Mouse (Mus musculus) heart, postnatal 4 days (tissue): ENCODE data around the gene Eif3k. TPM values are rescaled to one million over a fixed set of nuclear protein-coding genes. Genes with fewer than 3 reads are reported as not detected.

Experiments used
- DNase-seq: peaks from one replicate; pipeline ENCODE4 v3.0.0; 2021
- total RNA-seq, 2 experiments: library from RNA; stranded (reverse); gene quantifications; 2 replicates each; pipeline ENCODE4 v1.2.3; 2021

Gene Eif3k
- total RNA-seq, 2 experiments from 2014 or later: 205 to 208 TPM

GRCm38 (mm10) chr7:28933825-28934224, 47.8 kb downstream of the Eif3k start:
- DNase-seq: no peak

DNA sequence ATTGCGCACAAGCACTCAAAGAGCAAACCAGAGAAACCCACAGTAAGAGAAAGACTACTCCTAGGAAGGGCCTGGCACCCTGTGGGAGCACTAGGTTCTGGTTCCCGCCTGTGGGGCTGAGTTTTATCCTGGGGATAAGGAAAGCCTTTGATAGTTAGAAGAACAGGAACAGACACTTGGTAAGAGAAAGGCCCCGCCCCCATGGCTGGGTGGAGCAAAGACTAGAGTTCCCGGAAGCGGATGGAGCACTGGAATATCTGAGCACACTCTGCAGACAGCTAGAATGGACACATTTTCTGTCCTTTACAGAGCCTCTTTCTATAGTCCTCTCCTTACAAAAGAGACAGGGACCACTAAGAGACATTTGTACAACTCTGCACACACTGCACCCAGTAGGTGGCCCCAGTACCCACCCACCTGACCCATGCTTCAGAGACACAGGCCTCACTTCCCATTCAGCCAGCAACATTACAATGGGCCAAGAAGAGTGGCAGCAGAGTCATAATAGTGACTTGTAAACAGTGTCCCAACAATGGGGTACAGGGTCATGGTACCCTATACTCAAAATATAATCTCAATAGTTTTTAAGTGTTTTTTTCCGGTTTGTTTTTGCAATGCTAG, 49.1 kb downstream of the Eif3k start:
- DNase-seq: peak; percentile 49

DNA sequence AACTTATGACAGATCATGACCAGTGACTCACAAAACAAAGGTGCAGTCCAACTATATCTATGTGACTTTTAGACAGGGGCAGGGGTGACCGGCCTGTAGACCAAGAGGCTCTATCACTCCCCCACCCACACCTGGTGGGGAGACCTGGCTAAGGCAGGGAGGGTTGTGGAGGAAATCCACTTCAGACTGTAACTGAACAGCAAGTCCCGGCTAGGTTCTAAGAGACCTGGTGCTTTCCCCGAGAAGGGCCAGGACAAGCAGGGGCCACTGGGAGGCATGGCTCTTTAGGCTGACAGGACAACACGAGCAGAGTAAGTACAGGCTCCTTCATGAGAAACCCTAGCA, 50.0 kb downstream of the Eif3k start:
- no peak for DNase-seq

DNA sequence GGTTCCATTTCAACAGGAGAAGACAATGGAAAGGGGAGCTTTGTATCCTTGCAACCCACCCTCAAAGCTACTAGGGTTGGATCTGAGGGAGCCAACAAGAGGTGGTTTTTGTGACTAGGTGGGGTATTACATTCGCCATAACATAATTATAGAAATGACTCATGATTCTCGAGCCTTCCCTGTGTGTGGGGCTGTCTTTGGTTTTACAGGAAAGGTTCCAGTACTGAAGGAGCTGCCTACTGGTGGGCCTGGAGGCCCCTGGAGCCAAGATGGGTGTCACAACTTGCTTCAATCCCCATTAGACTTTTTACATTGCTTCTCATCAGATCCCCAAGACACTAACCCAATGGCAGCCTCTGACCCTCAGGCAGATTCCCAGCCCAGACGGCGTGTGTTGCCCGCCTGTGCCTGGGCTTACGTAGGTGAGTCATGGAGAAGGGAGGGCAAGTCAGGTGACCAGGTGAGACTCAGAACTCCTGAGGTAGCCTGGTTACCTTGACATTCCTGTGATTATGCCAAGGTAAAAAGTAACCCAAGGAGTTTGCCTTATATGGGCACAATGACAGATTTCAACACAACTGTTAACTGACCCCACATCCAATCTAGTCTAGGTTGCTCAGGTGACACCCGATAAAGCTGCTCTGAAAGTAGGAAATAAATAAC, 50.5 kb downstream of the Eif3k start:
- DNase-seq: no peak

DNA sequence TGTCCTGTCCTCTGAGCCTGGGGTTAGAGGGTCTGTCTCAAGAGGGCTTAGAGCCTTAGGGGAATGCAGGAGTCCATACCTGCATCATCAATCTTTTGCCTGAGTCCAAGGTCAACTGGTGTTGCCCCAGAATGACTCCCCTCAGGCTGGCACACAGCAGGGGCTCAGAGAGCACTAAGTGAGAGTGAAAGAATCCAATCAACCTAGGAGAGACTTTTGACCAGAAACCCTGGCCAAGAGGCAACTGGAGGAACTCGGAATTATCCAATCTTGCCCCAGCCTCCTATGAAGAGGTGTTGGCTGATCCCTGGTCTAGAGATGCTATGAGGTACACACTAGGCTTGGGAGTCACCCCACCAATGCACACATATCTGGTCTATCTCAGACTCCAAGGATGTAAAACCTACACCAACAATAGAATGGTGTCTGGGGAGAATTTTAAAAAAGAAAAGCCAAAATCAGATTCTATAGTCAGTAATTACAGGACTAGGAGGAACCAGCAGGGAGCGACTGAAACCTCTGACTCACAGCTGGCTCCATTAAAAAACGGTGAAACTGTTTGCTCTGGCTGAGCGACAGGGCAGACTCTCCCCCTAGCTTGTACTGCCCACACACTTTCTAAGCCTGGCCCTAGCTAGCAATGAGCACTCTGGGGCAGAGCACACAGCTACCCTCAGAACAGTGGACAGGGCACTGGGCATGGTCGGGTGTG, 51.2 kb downstream of the Eif3k start:
- no peak for DNase-seq

- DNase-seq: no peak
These were observed 52.3 kb downstream of the Eif3k start for GRCm38 (mm10) chr7:28929381-28929780.

GRCm38 (mm10) chr7:28926172-28926571, 55.5 kb downstream of the Eif3k start:
- DNase-seq: no peak

DNA sequence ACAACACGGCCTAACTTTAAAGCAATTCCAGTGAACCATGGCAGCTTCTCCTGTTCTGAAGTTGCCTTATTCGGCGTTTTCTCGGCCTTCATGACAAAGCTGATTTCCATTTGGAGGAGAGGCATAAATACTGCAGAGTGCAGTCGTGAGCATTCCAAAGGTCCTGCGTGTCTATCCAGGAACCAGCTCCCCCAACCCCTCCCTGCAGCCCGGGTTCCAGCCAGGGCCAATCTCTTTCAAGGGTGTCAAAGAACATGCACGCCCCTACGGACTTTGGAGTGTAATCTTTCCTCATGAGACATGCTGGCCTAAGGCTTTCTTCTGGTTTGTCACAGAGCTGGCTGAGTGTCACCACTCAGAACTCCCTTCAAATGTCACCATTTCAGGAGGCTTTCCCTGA, 56.3 kb downstream of the Eif3k start:
- peak; percentile 85 for DNase-seq

DNA sequence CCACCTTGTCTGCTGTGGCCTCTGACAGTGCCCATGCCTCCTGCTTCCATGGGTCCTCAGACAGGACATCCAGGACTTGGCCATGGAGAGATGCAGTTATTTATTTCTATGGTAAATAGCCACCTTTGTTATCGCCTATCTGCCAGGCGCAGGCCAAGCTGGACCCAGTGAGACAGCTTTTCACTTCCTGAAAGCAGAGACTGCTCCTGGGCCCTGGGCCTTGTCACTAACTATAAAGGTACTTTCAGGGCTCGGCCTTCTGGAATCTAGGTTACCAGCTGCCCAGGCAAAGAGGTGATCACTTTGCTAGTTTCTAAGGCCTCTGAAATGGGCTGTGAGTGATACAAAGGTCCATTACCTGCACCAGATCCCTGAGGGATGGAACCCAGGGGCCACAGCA, 56.9 kb downstream of the Eif3k start:
- DNase-seq: no peak

- peak; percentile 62 for DNase-seq
These were observed 57.8 kb downstream of the Eif3k start for GRCm38 (mm10) chr7:28923865-28924291.

GRCm38 (mm10) chr7:28922606-28923005, 59.1 kb downstream of the Eif3k start:
- DNase-seq: no peak

DNA sequence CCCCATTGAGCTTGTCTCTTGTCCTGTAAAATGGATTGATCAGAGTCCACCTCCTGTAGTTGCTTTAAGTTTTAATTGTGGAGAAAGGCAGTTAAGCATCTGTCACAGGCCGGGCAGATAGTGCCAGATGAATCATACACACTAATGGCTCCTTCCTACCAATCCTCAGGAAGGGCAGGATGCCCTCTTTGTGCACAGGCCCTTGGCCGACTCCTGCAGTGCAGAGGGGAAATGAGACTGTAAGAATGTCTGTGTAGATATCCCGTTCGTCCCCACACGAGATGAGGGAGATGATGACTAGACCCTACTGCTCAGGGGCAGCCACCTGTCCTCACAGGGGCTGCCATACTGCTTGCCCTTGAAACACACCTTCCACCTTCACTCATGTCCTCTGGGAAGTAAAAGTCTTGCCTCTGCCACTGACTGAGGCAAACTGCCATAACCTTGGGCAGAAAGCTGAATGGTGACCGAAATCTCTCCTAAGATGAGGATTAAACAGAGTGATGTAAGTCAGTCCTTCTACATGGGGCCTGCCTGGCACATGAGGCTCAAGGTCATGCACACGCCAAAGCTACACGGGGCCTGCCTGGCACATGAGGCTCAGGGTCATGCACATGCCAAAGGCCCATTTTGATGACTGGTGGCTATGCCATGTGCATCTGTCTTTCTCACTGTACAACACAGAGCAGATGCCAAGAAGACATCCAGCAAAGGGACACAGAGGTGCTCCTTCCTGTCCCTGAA, 59.8 kb downstream of the Eif3k start:
- DNase-seq: no peak

Other genes starting within 250 kb of the Eif3k start
- gene Mrps12, start 240.0 kb downstream of the Eif3k start, total RNA-seq: 10 to 100 TPM; 44.5 to 45.9 TPM
- gene Sars2, start 239.9 kb downstream of the Eif3k start, total RNA-seq: 10 to 100 TPM; 19.3 to 19.9 TPM
- not detected for gene Ccer2, start 225.7 kb downstream of the Eif3k start, total RNA-seq
- gene Sirt2, start 215.1 kb downstream of the Eif3k start, total RNA-seq: 10 to 100 TPM; 56.4 to 58.3 TPM
- 10 to 100 TPM; 14.4 to 14.5 TPM for gene Nfkbib, start 214.4 kb downstream of the Eif3k start, total RNA-seq
- 1 to 10 TPM; 1.1 to 1.8 TPM for gene Rinl, start 192.9 kb downstream of the Eif3k start, total RNA-seq
- 100 to 1,000 TPM; 549 to 557 TPM for gene Hnrnpl, start 173.3 kb downstream of the Eif3k start, total RNA-seq
- 100 to 1,000 TPM; 647 to 783 TPM for gene Ech1, start 156.6 kb downstream of the Eif3k start, total RNA-seq
- gene Lgals4, start 148.0 kb downstream of the Eif3k start, total RNA-seq: 10 to 100 TPM; 17.8 to 20.8 TPM
- 1 to 10 TPM; 1.4 to 4.4 TPM for gene Lgals7, start 118.0 kb downstream of the Eif3k start, total RNA-seq
- gene Capn12, start 100.4 kb downstream of the Eif3k start, total RNA-seq: under 1 TPM; 0.31 to 0.83 TPM
- gene Actn4, start 19.5 kb downstream of the Eif3k start, total RNA-seq: 100 to 1,000 TPM; 224 to 231 TPM
- 1 to 10 TPM; 1.6 to 2.0 TPM for gene Map4k1, start 186 bp upstream of the Eif3k start, total RNA-seq
- under 1 TPM; 0.10 to 0.88 TPM for gene Ryr1, start 143.3 kb upstream of the Eif3k start, total RNA-seq
- gene Rasgrp4, start 153.0 kb upstream of the Eif3k start, total RNA-seq: under 1 TPM; 0.79 to 0.86 TPM
- 10 to 100 TPM; 13.6 to 14.6 TPM for gene Fam98c, start 174.4 kb upstream of the Eif3k start, total RNA-seq
- under 1 TPM; 0.24 to 0.54 TPM for gene Ggn, start 188.3 kb upstream of the Eif3k start, total RNA-seq
- 1 to 10 TPM; 2.2 to 2.5 TPM for gene Spred3, start 188.5 kb upstream of the Eif3k start, total RNA-seq
- gene Psmd8, start 198.8 kb upstream of the Eif3k start, total RNA-seq: 100 to 1,000 TPM; 184 to 188 TPM
- under 1 TPM; 0.56 to 0.60 TPM for gene Catsperg1, start 232.2 kb upstream of the Eif3k start, total RNA-seq